Comparison of ENCODE assay signal across 16 mouse cellular contexts in the genomic region with DNA sequence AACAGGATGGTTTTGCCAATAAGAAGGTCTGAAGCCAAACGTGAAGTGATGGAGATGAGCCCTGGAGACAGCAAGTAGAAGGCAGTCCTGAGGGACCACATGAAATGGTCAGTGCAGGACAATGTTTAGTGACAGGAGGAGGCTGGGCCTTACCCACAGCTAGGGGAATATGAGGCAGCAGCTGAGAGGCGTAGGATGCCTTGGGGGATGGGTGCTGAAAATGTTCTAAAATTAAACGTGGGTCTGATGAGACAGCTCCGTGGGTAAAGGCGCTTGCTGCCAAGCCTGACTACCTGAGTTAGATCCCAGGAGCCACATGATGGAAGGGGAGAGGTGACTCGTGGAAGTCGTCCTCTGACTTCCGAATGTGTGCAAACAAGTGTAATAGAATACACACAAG. TPM values are rescaled to one million over a fixed set of nuclear protein-coding genes. Genes with fewer than 3 reads are reported as not detected.
DNase-seq lines count a peak whose midpoint lies in the region; ATAC-seq and TF ChIP-seq lines count a peak whose summit lies in the region.
"Had no signal": no experiment of that assay in that cellular context is flagged by ENCODE, and none has a peak within 500 bp of the region (broad histone marks: within the 10 kb centered on the region; RNA-seq: fewer than 3 reads in every experiment).

No protein-coding gene starts in this region.

- H3K79me2 ChIP-seq in myocyte (ENCODE audit: control insufficient read depth, insufficient read depth) = no peaks in the 10 kb centered on the region

- H3K27me3 ChIP-seq in heart, embryonic 12.5 days (replicated peaks) = no peaks in the 10 kb centered on the region
- no peaks in the 10 kb centered on the region for H3K27me3 ChIP-seq in myocyte (ENCODE audit: control insufficient read depth, insufficient read depth, insufficient read length)
- no peaks in the 10 kb centered on the region for H3K27me3 ChIP-seq in forebrain, embryonic 10.5 days (ENCODE audit: poor library complexity, severe bottlenecking)
- H3K27me3 ChIP-seq: CH12.LX; limb, embryonic 12.5 days; midbrain, embryonic 15.5 days had no signal

- ATAC-seq in heart, embryonic 12.5 days (ENCODE audit: insufficient number of reproducible peaks, low FRiP score) = no peak
- ATAC-seq: forebrain, postnatal 0 days; lung, postnatal 0 days; midbrain, embryonic 15.5 days had no signal

- H3K4me1 ChIP-seq in heart, embryonic 12.5 days (replicated peaks) = peaks cover 40% of the 10 kb centered on the region
- peaks cover 6% of the 10 kb centered on the region for H3K4me1 ChIP-seq in forebrain, embryonic 10.5 days
- H3K4me1 ChIP-seq: midbrain, embryonic 15.5 days had no signal

- H3K4me3 ChIP-seq in heart, embryonic 12.5 days = no peak overlapping the region
- H3K4me3 ChIP-seq in myocyte = no peak overlapping the region
- H3K4me3 ChIP-seq in forebrain, embryonic 10.5 days = no peak overlapping the region
- H3K4me3 ChIP-seq: hindbrain, embryonic 10.5 days; limb, embryonic 12.5 days; midbrain, embryonic 15.5 days had no signal

- no peaks in the 10 kb centered on the region for H3K9me3 ChIP-seq in heart, embryonic 12.5 days (replicated peaks)
- no peaks in the 10 kb centered on the region for H3K9me3 ChIP-seq in forebrain, embryonic 10.5 days
- H3K9me3 ChIP-seq: hindbrain, embryonic 10.5 days; limb, embryonic 12.5 days; midbrain, embryonic 15.5 days had no signal

- H3K4me2 ChIP-seq in heart, embryonic 12.5 days = no peak overlapping the region
- no peak overlapping the region for H3K4me2 ChIP-seq in myocyte (ENCODE audit: low read depth)
- H3K4me2 ChIP-seq: limb, embryonic 12.5 days; midbrain, embryonic 15.5 days had no signal

- H3K36me3 ChIP-seq in heart, embryonic 12.5 days = peaks cover 9% of the 10 kb centered on the region
- H3K36me3 ChIP-seq in myocyte (ENCODE audit: control insufficient read depth, insufficient read depth) = peaks cover 18% of the 10 kb centered on the region
- 0 out of 2 replicates have a peak, but pooled peaks cover 3% of the 10 kb centered on the region for H3K36me3 ChIP-seq in forebrain, embryonic 10.5 days (replicated peaks)
- H3K36me3 ChIP-seq: hindbrain, embryonic 10.5 days; midbrain, embryonic 15.5 days had no signal

- TF ChIP-seq POLR2A in myocyte (IDR thresholded peaks at IDR 0.05; ENCODE audit: insufficient read length, low read depth) = no peak

- no peak overlapping the region for H3ac ChIP-seq in myocyte (ENCODE audit: control insufficient read depth, insufficient read length)

- no peak overlapping the region for H3K27ac ChIP-seq in heart, embryonic 12.5 days (ENCODE audit: poor library complexity, severe bottlenecking)
- H3K27ac ChIP-seq in forebrain, embryonic 10.5 days = no peak overlapping the region
- H3K27ac ChIP-seq: hindbrain, embryonic 10.5 days; limb, embryonic 12.5 days; liver, embryonic 14.5 days; midbrain, embryonic 15.5 days had no signal

- no peak overlapping the region for H3K9ac ChIP-seq in heart, embryonic 12.5 days
- H3K9ac ChIP-seq: forebrain, postnatal 0 days; limb, embryonic 12.5 days; liver, embryonic 14.5 days; midbrain, embryonic 15.5 days had no signal

- DNase-seq in frontal cortex, postnatal 36 days (ENCODE audit: low spot score in 2 of 2) = peak; percentile 19 to 56
- DNase-seq in frontal cortex, postnatal 10 days (ENCODE audit: low spot score in 2 of 2) = no peak
- peak; percentile 41 to 67 for DNase-seq in heart, adult 9 months (ENCODE audit: low spot score in 2 of 2)
- DNase-seq in brain, adult 2 months (ENCODE audit: low read depth, low spot score) = peak; percentile 73
- DNase-seq in spleen, adult 18-20 months = no peak
- no peak for DNase-seq in forebrain, embryonic 10.5 days (ENCODE audit: extremely low spot score, low spot score)
- DNase-seq: cerebellum, postnatal 25 days; forebrain, postnatal 0 days had no signal

- WGBS in heart, embryonic 12.5 days = 62% methylated on average over 8 of the region's 8 CpGs
- WGBS in forebrain, embryonic 10.5 days = 93% methylated on average over 8 of the region's 8 CpGs

TF ChIP-seq in myocyte, 11 proteins besides CTCF, POLR2A, EP300 and RAD21:
- TF ChIP-seq MYOG (IDR thresholded peaks at IDR 0.05; ENCODE audit: control insufficient read depth in 1 of 3, insufficient read depth in 1 of 3, insufficient read length in 2 of 3, low read depth in 2 of 3) (no peak), CEBPB (IDR thresholded peaks at IDR 0.05; ENCODE audit: insufficient read depth, poor library complexity, severe bottlenecking) (no peak), E2F4 (IDR thresholded peaks at IDR 0.05; ENCODE audit: insufficient read depth) (no peak), MYOD1 (IDR thresholded peaks at IDR 0.05; ENCODE audit: control insufficient read depth in 1 of 3, insufficient read length in 2 of 3, low read depth in 2 of 3) (peak in 2 of 3 experiments; percentile 45 to 72), SRF (IDR thresholded peaks at IDR 0.05; ENCODE audit: control insufficient read depth, insufficient read length, low read depth) (no peak)
TF ChIP-seq in myocyte: peak in this region for 1.

RNA-seq across cellular contexts. Expression of gene Wipi1, which starts 21.8 kb away (rescaled TPM):
- polyA plus RNA-seq in heart, embryonic 12.5 days (2016; fragmentation: Nextera tagmentation; extraction: Ambion mirVana) = 49.9 and 51.3 TPM in 2 replicates
- 71.9 TPM for polyA plus RNA-seq in myocyte (2012; fragmentation: generic; extraction: Trizol)
- polyA plus RNA-seq in forebrain, embryonic 10.5 days (2016; fragmentation: Nextera tagmentation; extraction: Ambion mirVana) = 15.7 and 18.4 TPM in 2 replicates

RNA-seq across cellular contexts. Expression of gene Prkar1a, which starts 59.2 kb away (rescaled TPM):
- 507 and 511 TPM in 2 replicates for polyA plus RNA-seq in heart, embryonic 12.5 days (2016; fragmentation: Nextera tagmentation; extraction: Ambion mirVana)
- 406 TPM for polyA plus RNA-seq in myocyte (2012; fragmentation: generic; extraction: Trizol)
- 300 TPM in 2 replicates for polyA plus RNA-seq in forebrain, embryonic 10.5 days (2016; fragmentation: Nextera tagmentation; extraction: Ambion mirVana)

Comparison
In these comparisons a context has a peak if more than half of its experiments do, and no peak if none do; other contexts are left out.
1. DNase-seq: peak in frontal cortex, postnatal 36 days (2 of 2), heart, adult 9 months (2 of 2) and brain, adult 2 months (single experiment); none in frontal cortex, postnatal 10 days (0 of 2), spleen, adult 18-20 months (0 of 2) and forebrain, embryonic 10.5 days (single experiment).